Mouse (Mus musculus) heart, adult 2 months (tissue): ENCODE measurements at regions not wholly inside any gene's neighbourhood (a gene's known extent, or its start where the extent isn't known, plus 50 kb on each side); places are given as distances from the start of the nearest gene placed in this dataset.

Experiments
- CTCF ChIP-seq: fragments of 200-600 bp; IDR thresholded peaks from 2 replicates; pipeline ENCODE4 v1.8.1; 2022; ENCODE audit warnings: antibody characterized with exemption, mild to moderate bottlenecking, moderate library complexity
- EP300 ChIP-seq: fragments of 200-500 bp; IDR thresholded peaks from 2 replicates; pipeline ENCODE4 v1.6.1; 2011; ENCODE audit warnings: low read depth, low read length, control low read depth; ENCODE audit not compliant: insufficient read depth
- POLR2A ChIP-seq: fragments of 200-500 bp; IDR thresholded peaks from 2 replicates; pipeline ENCODE4 v1.6.1; 2011; ENCODE audit warnings: mild to moderate bottlenecking, low read depth, low read length, control low read depth; ENCODE audit not compliant: insufficient read depth

DNA sequence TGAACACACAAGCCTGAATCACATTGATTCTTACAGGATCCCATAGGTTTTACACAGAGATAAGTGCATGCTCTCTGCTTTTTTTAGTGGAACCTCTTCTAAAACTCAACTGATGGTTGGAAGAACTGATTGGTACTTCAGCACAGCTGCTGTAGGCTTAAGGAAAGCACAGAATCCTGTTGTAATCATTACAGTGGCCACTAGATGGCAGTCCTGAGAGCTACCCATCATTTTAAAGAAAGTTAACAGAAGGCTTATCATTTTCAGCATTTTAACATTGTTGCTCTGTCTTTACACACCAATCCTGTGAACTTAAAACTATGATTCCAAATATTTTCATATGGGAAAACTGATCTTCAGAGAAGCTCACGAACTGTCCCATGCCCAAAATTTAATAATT is 113.5 kb upstream of the Cypt12 start:
- TF ChIP-seq CTCF: peak; percentile 90
- TF ChIP-seq POLR2A: no peak
- no peak for TF ChIP-seq EP300
